Mouse (Mus musculus): ENCODE measurements at regions not wholly inside any gene's neighbourhood (a gene's known extent, or its start where the extent isn't known, plus 50 kb on each side); places are given as distances from the start of the nearest gene placed in this dataset.

- ATAC-seq (ENCODE audit: insufficient read depth, low read depth) (no peak), DNase-seq (ENCODE audit: low spot score) (no peak)
- WGBS: 47% methylated on average over 3 of the region's 3 CpGs
- no peak overlapping the region for H3K4me2 ChIP-seq (ENCODE audit: low read depth, low read length)
- H3K4me1 ChIP-seq (ENCODE audit: control insufficient read depth, insufficient read depth): no peaks in the 10 kb centered on the region
- H3K9me3 ChIP-seq (replicated peaks; ENCODE audit: control insufficient read depth, low read length): no peaks in the 10 kb centered on the region
- H3K9ac ChIP-seq (replicated peaks; ENCODE audit: low read depth, low read length): no peak overlapping the region
- no peak for TF ChIP-seq EP300 (IDR thresholded peaks at IDR 0.05; ENCODE audit: low read depth)
- TF ChIP-seq CTCF (IDR thresholded peaks at IDR 0.05; ENCODE audit: low read depth): no peak
- H3K27ac ChIP-seq (ENCODE audit: low read depth): no peak overlapping the region
- no peak overlapping the region for H3K4me3 ChIP-seq (ENCODE audit: low read depth, low read length)
- H3K27me3 ChIP-seq (ENCODE audit: control insufficient read depth, insufficient read depth, low read length): no peaks in the 10 kb centered on the region
- H3K36me3 ChIP-seq (replicated peaks; ENCODE audit: control insufficient read depth, insufficient read depth, low read length): no peaks in the 10 kb centered on the region
Measured at GRCm38 (mm10) chr1:41326861-41327480, 521.6 kb downstream of the Tmem182 start.

- H3K9ac ChIP-seq (replicated peaks; ENCODE audit: low read depth, low read length): no peak overlapping the region
- WGBS: 76% methylated on average over 16 of the region's 16 CpGs
- H3K4me3 ChIP-seq (ENCODE audit: low read depth, low read length): no peak overlapping the region
- H3K36me3 ChIP-seq (replicated peaks; ENCODE audit: control insufficient read depth, insufficient read depth, low read length): no peaks in the 10 kb centered on the region
- H3K27ac ChIP-seq (ENCODE audit: low read depth): no peak overlapping the region
- TF ChIP-seq EP300 (IDR thresholded peaks at IDR 0.05; ENCODE audit: low read depth) (no peak), CTCF (IDR thresholded peaks at IDR 0.05; ENCODE audit: low read depth) (no peak)
- no peak overlapping the region for H3K4me2 ChIP-seq (ENCODE audit: low read depth, low read length)
- H3K27me3 ChIP-seq (ENCODE audit: control insufficient read depth, insufficient read depth, low read length): no peaks in the 10 kb centered on the region
- DNase-seq (ENCODE audit: low spot score): no peak
- H3K9me3 ChIP-seq (replicated peaks; ENCODE audit: control insufficient read depth, low read length): no peaks in the 10 kb centered on the region
- ATAC-seq (ENCODE audit: insufficient read depth, low read depth): no peak
- H3K4me1 ChIP-seq (ENCODE audit: control insufficient read depth, insufficient read depth): no peaks in the 10 kb centered on the region
Measured at GRCm38 (mm10) chr1:41349798-41350758, 544.7 kb downstream of the Tmem182 start.

- ATAC-seq (ENCODE audit: insufficient read depth, low read depth) (no peak), DNase-seq (ENCODE audit: low spot score) (no peak)
- H3K27me3 ChIP-seq (ENCODE audit: control insufficient read depth, insufficient read depth, low read length): no peaks in the 10 kb centered on the region
- H3K4me3 ChIP-seq (ENCODE audit: low read depth, low read length): no peak overlapping the region
- no peaks in the 10 kb centered on the region for H3K4me1 ChIP-seq (ENCODE audit: control insufficient read depth, insufficient read depth)
- H3K9me3 ChIP-seq (replicated peaks; ENCODE audit: control insufficient read depth, low read length): no peaks in the 10 kb centered on the region
- no peak overlapping the region for H3K9ac ChIP-seq (replicated peaks; ENCODE audit: low read depth, low read length)
- TF ChIP-seq CTCF (IDR thresholded peaks at IDR 0.05; ENCODE audit: low read depth): no peak
- no peak for TF ChIP-seq EP300 (IDR thresholded peaks at IDR 0.05; ENCODE audit: low read depth)
- 53% methylated on average over 4 of the region's 4 CpGs for WGBS
- H3K27ac ChIP-seq (ENCODE audit: low read depth): no peak overlapping the region
- no peak overlapping the region for H3K4me2 ChIP-seq (ENCODE audit: low read depth, low read length)
- no peaks in the 10 kb centered on the region for H3K36me3 ChIP-seq (replicated peaks; ENCODE audit: control insufficient read depth, insufficient read depth, low read length)
Measured at GRCm38 (mm10) chr1:41359061-41359460, 553.7 kb downstream of the Tmem182 start.

GRCm38 (mm10) chr1:41361512-41361911 is 556.1 kb downstream of the Tmem182 start:
- no peak overlapping the region for H3K4me2 ChIP-seq (ENCODE audit: low read depth, low read length)
- H3K4me1 ChIP-seq (ENCODE audit: control insufficient read depth, insufficient read depth): no peaks in the 10 kb centered on the region
- ATAC-seq (ENCODE audit: insufficient read depth, low read depth) (no peak), DNase-seq (ENCODE audit: low spot score) (no peak)
- H3K4me3 ChIP-seq (ENCODE audit: low read depth, low read length): no peak overlapping the region
- H3K9ac ChIP-seq (replicated peaks; ENCODE audit: low read depth, low read length): no peak overlapping the region
- 79% methylated on average over 3 of the region's 3 CpGs for WGBS
- H3K36me3 ChIP-seq (replicated peaks; ENCODE audit: control insufficient read depth, insufficient read depth, low read length): no peaks in the 10 kb centered on the region
- TF ChIP-seq EP300 (IDR thresholded peaks at IDR 0.05; ENCODE audit: low read depth): no peak
- TF ChIP-seq CTCF (IDR thresholded peaks at IDR 0.05; ENCODE audit: low read depth): no peak
- no peaks in the 10 kb centered on the region for H3K9me3 ChIP-seq (replicated peaks; ENCODE audit: control insufficient read depth, low read length)
- H3K27ac ChIP-seq (ENCODE audit: low read depth): no peak overlapping the region
- H3K27me3 ChIP-seq (ENCODE audit: control insufficient read depth, insufficient read depth, low read length): no peaks in the 10 kb centered on the region

GRCm38 (mm10) chr1:41380013-41380412 is 574.6 kb downstream of the Tmem182 start:
- Histone ChIP-seq H3K27me3 (ENCODE audit: control insufficient read depth, insufficient read depth, low read length) (no peaks in the 10 kb centered on the region), H3K36me3 (replicated peaks; ENCODE audit: control insufficient read depth, insufficient read depth, low read length) (no peaks in the 10 kb centered on the region), H3K27ac (ENCODE audit: low read depth) (no peak overlapping the region), H3K4me2 (ENCODE audit: low read depth, low read length) (no peak overlapping the region), H3K4me1 (ENCODE audit: control insufficient read depth, insufficient read depth) (peaks cover 5% of the 10 kb centered on the region), H3K9me3 (replicated peaks; ENCODE audit: control insufficient read depth, low read length) (no peaks in the 10 kb centered on the region), H3K4me3 (ENCODE audit: low read depth, low read length) (no peak overlapping the region), H3K9ac (replicated peaks; ENCODE audit: low read depth, low read length) (no peak overlapping the region)
- no peak for TF ChIP-seq EP300 (IDR thresholded peaks at IDR 0.05; ENCODE audit: low read depth)
- TF ChIP-seq CTCF (IDR thresholded peaks at IDR 0.05; ENCODE audit: low read depth): no peak
- WGBS: 40% methylated on average over 4 of the region's 4 CpGs
- DNase-seq (ENCODE audit: low spot score): no peak
- ATAC-seq (ENCODE audit: insufficient read depth, low read depth): no peak

Data from heart, postnatal 0 days (tissue).